In the genomic region with DNA sequence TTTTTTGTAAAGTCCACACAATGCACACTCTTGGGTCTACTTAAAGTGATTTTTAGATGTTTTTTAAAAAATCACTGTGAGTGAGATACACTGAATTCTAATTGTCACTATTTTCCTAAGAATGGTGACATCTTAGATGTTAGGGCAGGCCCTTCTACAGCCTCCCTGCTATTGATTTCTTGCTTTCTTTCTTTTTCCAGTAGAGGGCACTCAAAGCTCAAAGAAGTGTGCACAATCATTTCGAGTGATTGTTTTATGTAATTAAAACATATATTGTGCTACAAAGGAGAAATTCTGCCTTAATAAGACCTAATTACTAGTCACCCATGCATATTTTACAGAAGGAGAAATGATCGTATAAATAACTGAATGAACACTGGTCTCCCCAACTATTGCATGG, we compare ENCODE assay signal across 14 mouse cellular contexts. TPM values are rescaled to one million over a fixed set of nuclear protein-coding genes. Genes with fewer than 3 reads are reported as not detected.
DNase-seq lines count a peak whose midpoint lies in the region; ATAC-seq and TF ChIP-seq lines count a peak whose summit lies in the region.
"Had no signal": no experiment of that assay in that cellular context is flagged by ENCODE, and none has a peak within 500 bp of the region (broad histone marks: within the 10 kb centered on the region; RNA-seq: fewer than 3 reads in every experiment).

No protein-coding gene starts in this region.

- 66% methylated on average over 2 of the region's 2 CpGs for WGBS in kidney, adult 2 months

- H3K27me3 ChIP-seq in kidney, adult 2 months (replicated peaks; ENCODE audit: control insufficient read depth, insufficient read depth, low read length) = no peaks in the 10 kb centered on the region
- H3K27me3 ChIP-seq: midbrain, embryonic 13.5 days had no signal

- DNase-seq in CD4-positive, CD25-positive, alpha-beta regulatory T cell, adult 2 months (ENCODE audit: low read depth, low spot score) = peak; percentile 25
- peak; percentile 5 for DNase-seq in kidney, adult 2 months
- no peak for DNase-seq in kidney, adult 8-10 months
- peak; percentile 7 for DNase-seq in CD4-positive helper T cell, adult 2 months (ENCODE audit: low read depth, low spot score)
- peak; percentile 27 for DNase-seq in embryo, embryonic 10.5 days (ENCODE audit: low spot score)
- DNase-seq in right cerebral cortex, postnatal 14 days = no peak
- no peak for DNase-seq in gastrocnemius, postnatal 4 days (ENCODE audit: low spot score in 2 of 2)
- DNase-seq: cerebellum, adult 8-10 months; heart, adult 18-20 months; layer of hippocampus, postnatal 36 days; thymus, postnatal 25 days had no signal

- H3K27ac ChIP-seq in kidney, adult 2 months (ENCODE audit: insufficient read depth, low read depth, low read length) = no peak overlapping the region
- H3K27ac ChIP-seq: midbrain, embryonic 13.5 days had no signal

- H3K36me3 ChIP-seq in kidney, adult 2 months (ENCODE audit: control insufficient read depth, insufficient read depth, low read length) = no peaks in the 10 kb centered on the region
- H3K36me3 ChIP-seq: midbrain, embryonic 13.5 days had no signal

- no peak for TF ChIP-seq CTCF in kidney, adult 2 months (conservative IDR thresholded peaks at IDR 0.05; ENCODE audit: insufficient read depth, insufficient read length, low read depth, low read length)

- TF ChIP-seq POLR2A in kidney, adult 2 months (IDR thresholded peaks at IDR 0.05; ENCODE audit: low read depth, low read length) = no peak

- no peak for ATAC-seq in CD4-positive, CD25-positive, alpha-beta regulatory T cell, adult 4 months
- ATAC-seq: activated CD4-positive, CD25-positive, alpha-beta regulatory T cell, adult 4 months; midbrain, embryonic 13.5 days had no signal

- no peak overlapping the region for H3K4me3 ChIP-seq in kidney, adult 2 months (ENCODE audit: insufficient read depth, low read depth, low read length)
- H3K4me3 ChIP-seq: midbrain, embryonic 13.5 days had no signal

- no peaks in the 10 kb centered on the region for H3K4me1 ChIP-seq in kidney, adult 2 months (ENCODE audit: control insufficient read depth, insufficient read depth, low read length)
- H3K4me1 ChIP-seq: midbrain, embryonic 13.5 days had no signal

RNA-seq across cellular contexts. Expression of gene Inhba, which starts 25.9 kb away (rescaled TPM):
- not detected for polyA plus RNA-seq in CD4-positive, CD25-positive, alpha-beta regulatory T cell, adult 4 months (2017; shearing (Covaris generic))
- 0.23 and 0.42 TPM in 2 replicates for polyA plus RNA-seq in kidney, adult 2 months (2012; rRNA removed)
- 1 to 10 TPM; 4.1 to 4.5 TPM for total RNA-seq in gastrocnemius, postnatal 4 days (2021)
- polyA plus RNA-seq: activated CD4-positive, CD25-positive, alpha-beta regulatory T cell, adult 4 months had no signal

Comparison
In these comparisons a context has a peak if more than half of its experiments do, and no peak if none do; other contexts are left out.
1. DNase-seq: peak in CD4-positive, CD25-positive, alpha-beta regulatory T cell, adult 2 months (single experiment), kidney, adult 2 months (single experiment), CD4-positive helper T cell, adult 2 months (single experiment) and embryo, embryonic 10.5 days (single experiment); none in kidney, adult 8-10 months (0 of 2), right cerebral cortex, postnatal 14 days (single experiment) and gastrocnemius, postnatal 4 days (0 of 2).